Mouse (Mus musculus) heart, postnatal 0 days (tissue): ENCODE measurements around the gene Hist1h3d. TPM values are rescaled to one million over a fixed set of nuclear protein-coding genes. Genes with fewer than 3 reads are reported as not detected.

Experiments
- ATAC-seq: fragments of 200-750 bp; cut with Nextera tagmentation; 2 replicates; pipeline ENCODE4 v1.8.0; 2017; ENCODE audit warnings: low read depth, moderate number of reproducible peaks, moderate library complexity; ENCODE audit not compliant: insufficient read depth
- DNase-seq: peaks from one replicate; pipeline ENCODE4 v3.0.0-alpha.2; 2016; ENCODE audit warnings: low spot score
- H3K27ac ChIP-seq: fragments of 300-500 bp; sonication (generic); 2 replicates; pipeline ENCODE4 v1.5.1; 2014; ENCODE audit warnings: low read depth, mild to moderate bottlenecking
- H3K27me3 ChIP-seq: fragments of 300-500 bp; sonication (generic); 2 replicates; pipeline ENCODE4 v1.6.1; 2014; ENCODE audit warnings: low read length, mixed read lengths; ENCODE audit not compliant: control insufficient read depth, insufficient read depth
- H3K36me3 ChIP-seq: fragments of 300-500 bp; sonication (generic); replicated peaks from 2 replicates; pipeline ENCODE4 v1.6.1; 2014; ENCODE audit warnings: low read length, mixed read lengths; ENCODE audit not compliant: control insufficient read depth, insufficient read depth
- H3K4me1 ChIP-seq: fragments of 300-500 bp; sonication (generic); 2 replicates; pipeline ENCODE4 v1.6.1; 2014; ENCODE audit warnings: antibody characterized with exemption; ENCODE audit not compliant: control insufficient read depth, insufficient read depth
- H3K4me2 ChIP-seq: fragments of 300-500 bp; sonication (generic); 2 replicates; pipeline ENCODE4 v1.6.1; 2014; ENCODE audit warnings: low read depth, mild to moderate bottlenecking, low read length, moderate library complexity
- H3K4me3 ChIP-seq: fragments of 300-500 bp; sonication (generic); 2 replicates; pipeline ENCODE4 v1.5.1; 2014; ENCODE audit warnings: low read depth, low read length
- H3K9ac ChIP-seq: fragments of 300-500 bp; sonication (generic); replicated peaks from 2 replicates; pipeline ENCODE4 v1.6.1; 2014; ENCODE audit warnings: low read depth, low read length, mixed read lengths
- H3K9me3 ChIP-seq: fragments of 300-500 bp; sonication (generic); replicated peaks from 2 replicates; pipeline ENCODE4 v1.6.1; 2016; ENCODE audit warnings: low read length; ENCODE audit not compliant: control insufficient read depth
- CTCF ChIP-seq: IDR thresholded peaks from 2 replicates; pipeline ENCODE4 v1.5.1; 2016; ENCODE audit warnings: antibody characterized with exemption, control low read depth, low read depth
- EP300 ChIP-seq: IDR thresholded peaks from 2 replicates; pipeline ENCODE4 v1.6.1; 2016; ENCODE audit warnings: antibody characterized with exemption, low read depth
- WGBS: fragments of 180-500 bp; shearing (Covaris S2); extraction: QIAGEN DNeasy Blood & Tissue Kit; methylation state at CpG from one replicate; pipeline ENCODE4 v1.1.7; 2014; 5-methylcytosine and 5-hydroxymethylcytosine counted together
- polyA plus RNA-seq: library from polyadenylated mRNA; unstranded; fragments of >200 nt; fragmentation: Nextera tagmentation; extraction: Ambion mirVana; gene quantifications from 2 replicates; pipeline ENCODE4 v1.2.1, GENCODE M21; 2015
- total RNA-seq: library from RNA; depleted of rRNA; stranded (reverse); fragments of >200 nt; gene quantifications from 2 replicates; pipeline ENCODE4 v1.2.3, GENCODE M21; 2014; ENCODE audit warnings: low replicate concordance; rRNA removed

Gene Hist1h3d
- total RNA-seq (116 and 155 TPM in 2 replicates), polyA plus RNA-seq (1.2 and 1.8 TPM in 2 replicates)

GRCm38 (mm10) chr13:23575271-23575851, at the start of gene Hist1h3d:
Gene Hist1h3d, plus strand, starts transcription at chr13:23575763.
- WGBS = 2% methylated on average over 18 of the region's 18 CpGs
- H3K27ac ChIP-seq = peak within 1 kb of the TSS; percentile 71
- H3K4me2 ChIP-seq = peak within 1 kb of the TSS; percentile 53
- TF ChIP-seq EP300 (no peak), CTCF (no peak)
- H3K4me3 ChIP-seq = peak within 1 kb of the TSS; percentile 37
- no peaks in the 10 kb centered on the region for H3K9me3 ChIP-seq
- peaks cover 16% of the 10 kb centered on the region; the same call in 1 of the 2 replicates for H3K4me1 ChIP-seq
- H3K9ac ChIP-seq = peak within 1 kb of the TSS; percentile 53
- ATAC-seq (peak; percentile 45; the same call in 1 of the 2 replicates), DNase-seq (peak; percentile 90)
- no peaks in the 10 kb centered on the region for H3K27me3 ChIP-seq
- no peaks in the 10 kb centered on the region for H3K36me3 ChIP-seq

DNA sequence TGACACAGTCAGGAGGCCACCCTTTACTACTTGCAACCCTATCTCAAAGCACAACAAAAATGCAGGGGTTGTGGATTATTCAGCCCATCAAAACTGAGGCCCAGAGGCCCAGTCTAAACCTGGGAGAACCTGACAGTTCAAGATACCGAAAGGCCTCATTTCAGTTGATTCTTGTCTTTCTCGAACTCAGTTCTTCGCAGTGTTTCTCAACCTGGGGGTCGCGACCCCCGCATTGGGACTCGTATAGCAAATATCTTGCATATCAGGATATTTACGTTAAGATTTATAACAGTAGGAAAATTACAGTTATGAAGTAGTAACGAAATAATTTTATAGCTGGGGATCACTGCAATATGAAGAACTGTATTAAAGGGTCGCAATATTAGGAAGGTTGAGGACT, 49.7 kb upstream of the Hist1h3d start:
- Histone ChIP-seq H3K27me3 (no peaks in the 10 kb centered on the region), H3K27ac (no peak overlapping the region), H3K4me1 (peaks cover 8% of the 10 kb centered on the region), H3K4me2 (peak overlapping the region; percentile 54), H3K9me3 (no peaks in the 10 kb centered on the region), H3K36me3 (no peaks in the 10 kb centered on the region), H3K9ac (no peak overlapping the region), H3K4me3 (peak overlapping the region; percentile 32)
- no peak for DNase-seq
- no peak for ATAC-seq
- no peak for TF ChIP-seq EP300
- TF ChIP-seq CTCF = no peak
- 4% methylated on average over 10 of the region's 10 CpGs for WGBS

DNA sequence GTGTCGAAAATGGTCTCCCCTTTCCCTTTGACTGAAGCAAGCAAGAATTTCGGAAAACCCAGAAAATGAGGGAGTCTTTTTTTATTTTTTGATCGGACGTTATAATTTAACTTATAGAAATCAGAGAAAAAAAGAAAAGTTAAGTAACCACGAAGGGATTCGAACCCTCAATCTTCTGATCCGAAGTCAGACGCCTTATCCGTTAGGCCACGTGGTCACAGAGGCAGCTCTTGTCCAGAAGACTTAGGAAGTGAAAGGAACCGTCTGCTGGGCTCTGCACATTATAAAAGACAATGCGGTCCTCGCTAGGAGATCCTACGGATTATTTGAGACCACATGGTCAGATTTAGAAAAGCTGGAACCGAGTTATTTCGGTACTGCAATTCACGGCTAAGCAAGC, 49.3 kb upstream of the Hist1h3d start:
- Histone ChIP-seq H3K4me3 (peak overlapping the region; percentile 32), H3K27me3 (no peaks in the 10 kb centered on the region), H3K36me3 (no peaks in the 10 kb centered on the region), H3K9me3 (no peaks in the 10 kb centered on the region), H3K27ac (no peak overlapping the region), H3K4me1 (peaks cover 8% of the 10 kb centered on the region), H3K9ac (peak overlapping the region; percentile 15; the same call in 1 of the 2 replicates), H3K4me2 (peak overlapping the region; percentile 54)
- under 1% methylated on average over 17 of the region's 17 CpGs for WGBS
- TF ChIP-seq EP300 = no peak
- no peak for TF ChIP-seq CTCF
- DNase-seq (peak; percentile 87), ATAC-seq (no peak)

DNA sequence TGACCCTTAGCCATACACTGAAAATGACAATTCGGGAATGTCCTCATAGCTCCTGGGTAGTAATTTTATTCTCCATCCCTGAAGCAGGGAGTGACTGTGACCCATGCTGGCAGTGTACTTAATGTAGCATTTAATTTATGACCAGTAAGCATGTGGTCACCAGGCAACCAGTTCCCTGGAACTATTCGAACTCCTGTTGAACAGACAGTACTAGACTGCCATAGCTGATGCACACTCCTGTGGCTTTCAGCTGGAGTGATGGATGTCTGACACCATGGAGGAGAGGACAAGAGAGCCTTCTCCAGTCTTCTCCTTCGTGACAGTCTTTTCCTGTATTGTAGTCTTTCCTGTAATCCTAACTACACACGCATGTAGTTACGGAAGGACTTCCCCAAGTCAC, 46.6 kb upstream of the Hist1h3d start:
- Histone ChIP-seq H3K9me3 (no peaks in the 10 kb centered on the region), H3K4me3 (no peak overlapping the region), H3K9ac (0 out of 2 replicates have a peak overlapping the region, but pooled peaks have one; percentile 28), H3K36me3 (no peaks in the 10 kb centered on the region), H3K27ac (peak overlapping the region; percentile 100), H3K4me2 (no peak overlapping the region), H3K4me1 (peaks cover 14% of the 10 kb centered on the region), H3K27me3 (no peaks in the 10 kb centered on the region)
- no peak for TF ChIP-seq CTCF
- TF ChIP-seq EP300 = no peak
- no peak for DNase-seq
- no peak for ATAC-seq
- 75% methylated on average over 5 of the region's 5 CpGs for WGBS

- Histone ChIP-seq H3K4me2 (peak overlapping the region; percentile 79), H3K4me3 (peak overlapping the region; percentile 63), H3K36me3 (no peaks in the 10 kb centered on the region), H3K27ac (peak overlapping the region; percentile 100), H3K4me1 (peaks cover 19% of the 10 kb centered on the region), H3K9ac (peak overlapping the region; percentile 87), H3K27me3 (no peaks in the 10 kb centered on the region), H3K9me3 (no peaks in the 10 kb centered on the region)
- peak; percentile 80 for DNase-seq
- TF ChIP-seq CTCF = no peak
- no peak for TF ChIP-seq EP300
- ATAC-seq = no peak
- 24% methylated on average over 2 of the region's 2 CpGs for WGBS
These were observed 45.9 kb upstream of the Hist1h3d start for GRCm38 (mm10) chr13:23529480-23530165.
